Mouse (Mus musculus) G1E (cell line): ENCODE measurements at regions not wholly inside any gene's neighbourhood (a gene's known extent, or its start where the extent isn't known, plus 50 kb on each side); places are given as distances from the start of the nearest gene placed in this dataset.

Experiments
- CTCF ChIP-seq: IDR thresholded peaks from 2 replicates; pipeline ENCODE4 v1.5.1; 2012; ENCODE audit warnings: low read depth, low read length, inconsistent platforms, mixed read lengths
- GATA1 ChIP-seq: IDR thresholded peaks from 2 replicates; pipeline ENCODE4 v1.6.1; 2012; ENCODE audit warnings: borderline replicate concordance, low read length, inconsistent platforms, mixed read lengths
- POLR2AphosphoS5 ChIP-seq: IDR thresholded peaks from 2 replicates; pipeline ENCODE4 v1.6.1; 2012; ENCODE audit warnings: low read depth, low read length, inconsistent platforms; ENCODE audit not compliant: insufficient replicate concordance

GRCm38 (mm10) chr12:17601245-17602023, 56.8 kb downstream of the Odc1 start:
- TF ChIP-seq CTCF (no peak), POLR2AphosphoS5 (no peak), GATA1 (no peak)
